Mouse (Mus musculus) G1E (cell line): ENCODE results near the gene Olfr1438-ps1.
"Not testable (repeated sequence)": the region's sequence is repeated elsewhere in the genome, so short reads cannot be mapped to it uniquely, and the experiment has no call there.

ENCODE experiments used
- CTCF ChIP-seq: IDR thresholded peaks from 2 replicates; pipeline ENCODE4 v1.5.1; 2012; ENCODE audit warnings: low read depth, low read length, inconsistent platforms, mixed read lengths
- GATA1 ChIP-seq: IDR thresholded peaks from 2 replicates; pipeline ENCODE4 v1.6.1; 2012; ENCODE audit warnings: borderline replicate concordance, low read length, inconsistent platforms, mixed read lengths

GRCm38 (mm10) chr19:12299030-12299429 lies 36.7 kb downstream of the Olfr1438-ps1 start, which contains the start of gene Olfr1436:
- not testable (repeated sequence) for TF ChIP-seq GATA1, CTCF
